Mouse (Mus musculus): ENCODE measurements around the gene Zfp784. TPM values are rescaled to one million over a fixed set of nuclear protein-coding genes. Genes with fewer than 3 reads are reported as not detected.

Gene Zfp784
- polyA plus RNA-seq, 1 experiment = 6.9 TPM

DNA sequence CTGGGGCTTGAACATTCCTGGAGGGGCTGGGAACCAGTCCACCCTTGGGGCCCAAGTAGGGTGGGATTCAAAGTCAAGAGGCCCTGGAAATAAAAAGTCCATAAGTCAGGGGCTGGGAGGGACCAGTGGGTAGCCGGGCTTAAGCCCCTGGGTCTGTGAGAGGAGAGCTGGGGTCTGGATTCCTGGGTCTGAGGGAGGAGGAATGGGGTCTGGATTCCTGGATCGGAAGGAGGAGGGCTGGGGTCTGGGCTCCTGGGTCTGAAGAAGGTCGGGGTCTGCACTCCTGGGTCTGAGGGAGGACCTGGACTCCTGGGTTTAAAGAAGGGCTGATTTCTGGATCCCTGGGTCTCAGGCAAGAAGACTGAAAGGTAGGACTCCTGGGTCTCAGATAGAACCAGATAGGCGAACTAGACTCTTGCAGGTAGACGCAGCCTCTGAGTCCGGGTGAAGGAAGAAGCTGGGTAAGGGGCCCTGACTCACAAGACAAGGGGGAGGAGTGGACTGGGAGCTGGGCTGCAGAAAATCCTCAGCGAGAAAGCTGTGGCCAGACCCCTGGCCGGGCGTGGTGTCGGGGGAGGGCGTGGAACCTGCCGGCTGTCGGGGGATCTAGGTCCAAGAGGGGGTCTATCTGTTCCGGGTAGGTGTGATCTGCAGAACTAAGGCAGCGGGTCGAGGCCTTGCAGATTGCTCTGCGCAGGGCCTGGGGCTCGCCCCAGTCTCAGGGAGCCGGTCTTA, 42.8 kb downstream of the Zfp784 start:
- peak overlapping the region; percentile 82 for H3K4me3 ChIP-seq (replicated peaks; ENCODE audit: extremely low read depth, low read depth, low read length)
- 0 out of 2 replicates have a peak, but pooled peaks cover 6% of the 10 kb centered on the region for H3K4me1 ChIP-seq (ENCODE audit: control insufficient read depth, insufficient read depth, low read length)
- TF ChIP-seq POLR2A (IDR thresholded peaks at IDR 0.05; ENCODE audit: borderline replicate concordance, extremely low read depth, low read depth, low read length) (no peak), CTCF (IDR thresholded peaks at IDR 0.05; ENCODE audit: insufficient read depth, low read length) (no peak)
- DNase-seq = no peak
- WGBS = 7% methylated on average over 19 of the region's 19 CpGs

DNA sequence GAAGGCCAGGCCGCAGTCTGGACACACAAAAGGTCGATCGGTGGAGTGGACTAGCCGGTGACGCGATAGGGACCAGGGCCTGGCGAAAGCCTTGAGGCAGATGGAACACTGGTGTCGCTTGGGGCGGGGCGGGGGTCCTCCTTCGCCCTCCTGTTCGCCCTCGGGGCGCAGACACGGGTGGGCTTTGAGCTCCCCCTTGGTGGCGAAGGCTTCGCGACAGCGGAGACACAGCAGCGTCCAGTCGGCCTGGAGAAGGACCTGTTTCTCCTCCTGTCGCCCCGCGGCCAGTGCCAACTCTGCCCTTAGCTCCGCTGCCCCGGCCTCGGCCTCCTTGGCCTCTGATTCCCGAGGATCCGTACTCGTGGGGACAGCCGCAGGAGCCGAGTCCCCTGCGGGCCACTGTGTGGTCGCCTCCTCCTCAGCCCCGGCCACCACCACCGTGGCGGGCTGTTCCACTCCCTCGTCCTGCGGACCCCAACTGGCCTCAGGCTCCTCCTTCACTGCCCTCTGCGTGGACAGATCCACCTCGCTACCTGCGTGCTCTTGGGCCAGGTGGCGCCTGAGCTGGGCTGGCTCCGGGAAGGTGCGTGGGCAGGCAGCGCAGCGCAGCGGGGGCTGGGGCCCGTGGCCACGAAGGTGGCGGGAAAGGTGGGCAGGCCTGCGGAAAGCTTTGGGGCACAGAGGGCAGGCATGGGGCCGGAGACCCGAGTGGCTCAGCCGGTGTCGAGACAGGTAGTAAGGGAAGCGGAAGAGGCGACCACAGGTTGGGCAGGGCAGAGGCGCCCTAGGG, 44.1 kb downstream of the Zfp784 start:
- 72% methylated on average over 59 of the region's 59 CpGs for WGBS
- DNase-seq = no peak
- H3K4me3 ChIP-seq (replicated peaks; ENCODE audit: extremely low read depth, low read depth, low read length) = no peak overlapping the region
- no peak for TF ChIP-seq POLR2A (IDR thresholded peaks at IDR 0.05; ENCODE audit: borderline replicate concordance, extremely low read depth, low read depth, low read length)
- TF ChIP-seq CTCF (IDR thresholded peaks at IDR 0.05; ENCODE audit: insufficient read depth, low read length) = no peak
- 0 out of 2 replicates have a peak, but pooled peaks cover 6% of the 10 kb centered on the region for H3K4me1 ChIP-seq (ENCODE audit: control insufficient read depth, insufficient read depth, low read length)

DNA sequence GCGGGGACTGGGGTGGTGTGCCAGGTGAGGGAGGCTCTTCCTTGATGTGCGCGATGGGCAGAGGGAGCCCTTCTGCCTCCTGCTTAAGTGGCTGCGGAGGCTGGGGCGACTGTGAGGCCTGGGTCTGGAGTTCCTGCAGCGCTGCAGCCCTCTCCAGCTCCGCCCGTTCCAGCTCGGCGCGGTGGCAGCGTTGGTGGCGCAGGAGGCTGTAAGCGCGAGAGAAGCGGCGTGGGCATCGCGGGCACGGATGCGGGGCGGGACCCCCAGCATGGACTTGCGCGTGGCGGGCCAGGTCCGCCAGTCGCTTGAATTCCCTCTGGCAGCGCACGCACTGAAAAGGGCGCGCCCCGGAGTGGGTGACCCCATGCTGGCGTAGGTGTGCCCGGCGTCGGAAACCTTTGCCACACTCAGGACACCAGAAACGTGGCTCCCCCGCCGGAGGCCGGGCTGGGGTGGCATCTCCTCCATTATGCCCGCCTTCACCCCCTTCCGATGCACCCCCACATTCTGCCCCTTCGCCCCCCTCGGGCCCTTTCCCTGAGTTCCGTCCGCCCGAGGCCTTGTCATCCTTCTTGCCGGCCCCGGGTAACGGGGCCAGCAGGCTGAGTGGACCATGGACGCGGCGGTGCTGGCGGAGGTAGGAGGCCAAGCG, 44.8 kb downstream of the Zfp784 start:
- Histone ChIP-seq H3K4me3 (replicated peaks; ENCODE audit: extremely low read depth, low read depth, low read length) (no peak overlapping the region), H3K4me1 (ENCODE audit: control insufficient read depth, insufficient read depth, low read length) (0 out of 2 replicates have a peak, but pooled peaks cover 6% of the 10 kb centered on the region)
- no peak for DNase-seq
- WGBS = 70% methylated on average over 50 of the region's 55 CpGs
- TF ChIP-seq POLR2A (IDR thresholded peaks at IDR 0.05; ENCODE audit: borderline replicate concordance, extremely low read depth, low read depth, low read length) (no peak), CTCF (IDR thresholded peaks at IDR 0.05; ENCODE audit: insufficient read depth, low read length) (no peak)

GRCm38 (mm10) chr7:4988250-4988649, 50.0 kb downstream of the Zfp784 start:
- Histone ChIP-seq H3K4me3 (replicated peaks; ENCODE audit: extremely low read depth, low read depth, low read length) (no peak overlapping the region), H3K4me1 (ENCODE audit: control insufficient read depth, insufficient read depth, low read length) (no peaks in the 10 kb centered on the region)
- DNase-seq = no peak
- 17% methylated on average over 2 of the region's 2 CpGs for WGBS
- TF ChIP-seq POLR2A (IDR thresholded peaks at IDR 0.05; ENCODE audit: borderline replicate concordance, extremely low read depth, low read depth, low read length) = no peak
- TF ChIP-seq CTCF (IDR thresholded peaks at IDR 0.05; ENCODE audit: insufficient read depth, low read length) = no peak

Other genes starting within 250 kb of the Zfp784 start
- 59.4 and 97.7 TPM in 2 replicates for gene Tmem238, start 248.8 kb downstream of the Zfp784 start, polyA plus RNA-seq (2012; rRNA removed)
- gene Rpl28, start 245.6 kb downstream of the Zfp784 start, polyA plus RNA-seq (2012; rRNA removed) = 171 and 204 TPM in 2 replicates
- 135 and 210 TPM in 2 replicates for gene Ube2s, start 225.9 kb downstream of the Zfp784 start, polyA plus RNA-seq (2012; rRNA removed)
- 2.5 and 3.4 TPM in 2 replicates for gene Shisa7, start 193.8 kb downstream of the Zfp784 start, polyA plus RNA-seq (2012; rRNA removed)
- gene Isoc2b, start 168.2 kb downstream of the Zfp784 start, polyA plus RNA-seq (2012; rRNA removed) = 14.1 and 22.3 TPM in 2 replicates
- 13.4 and 15.0 TPM in 2 replicates for gene Isoc2a, start 161.3 kb downstream of the Zfp784 start, polyA plus RNA-seq (2012; rRNA removed)
- gene Gm36210, start 131.9 kb downstream of the Zfp784 start, polyA plus RNA-seq (2012; rRNA removed) = 0.15 and 0.20 TPM in 2 replicates
- gene Zfp628, start 123.2 kb downstream of the Zfp784 start, polyA plus RNA-seq (2012; rRNA removed) = 20.6 and 24.7 TPM in 2 replicates
- gene Nat14, start 116.4 kb downstream of the Zfp784 start, polyA plus RNA-seq (2012; rRNA removed) = 7.1 and 7.6 TPM in 2 replicates
- gene Ssc5d, start 112.7 kb downstream of the Zfp784 start, polyA plus RNA-seq (2012; rRNA removed) = 7.5 and 8.0 TPM in 2 replicates
- gene Sbk2, start 74.0 kb downstream of the Zfp784 start, polyA plus RNA-seq (2012; rRNA removed) = 5.6 and 24.2 TPM in 2 replicates
- gene Sbk3, start 67.3 kb downstream of the Zfp784 start, polyA plus RNA-seq (2012; rRNA removed) = 6.5 and 9.0 TPM in 2 replicates
- gene Zfp579, start 42.3 kb downstream of the Zfp784 start, polyA plus RNA-seq (2012; rRNA removed) = 84.1 and 90.7 TPM in 2 replicates
- gene Zfp524, start 24.0 kb downstream of the Zfp784 start, polyA plus RNA-seq (2012; rRNA removed) = 37.0 and 43.5 TPM in 2 replicates
- 32.2 and 33.9 TPM in 2 replicates for gene Fiz1, start 23.7 kb downstream of the Zfp784 start, polyA plus RNA-seq (2012; rRNA removed)
- gene Gm44973, start 22.9 kb downstream of the Zfp784 start, polyA plus RNA-seq (2012; rRNA removed) = not detected in 2 replicates
- 43.2 and 47.9 TPM in 2 replicates for gene Zfp865, start 18.1 kb downstream of the Zfp784 start, polyA plus RNA-seq (2012; rRNA removed)
- gene Ccdc106, start 17.9 kb downstream of the Zfp784 start, polyA plus RNA-seq (2012; rRNA removed) = 0.90 and 0.97 TPM in 2 replicates
- not detected in 2 replicates for gene 4632433K11Rik, start 4.3 kb downstream of the Zfp784 start, polyA plus RNA-seq (2012; rRNA removed)
- 36.0 and 37.9 TPM in 2 replicates for gene Zfp580, start 13.1 kb upstream of the Zfp784 start, polyA plus RNA-seq (2012; rRNA removed)
- gene U2af2, start 23.7 kb upstream of the Zfp784 start, polyA plus RNA-seq (2012; rRNA removed) = 145 and 189 TPM in 2 replicates
- gene Epn1, start 41.8 kb upstream of the Zfp784 start, polyA plus RNA-seq (2012; rRNA removed) = 151 and 160 TPM in 2 replicates
- gene Rfpl4, start 78.5 kb upstream of the Zfp784 start, polyA plus RNA-seq (2012; rRNA removed) = not detected in 2 replicates
- gene Rasl2-9, start 87.5 kb upstream of the Zfp784 start, polyA plus RNA-seq (2012; rRNA removed) = 0.24 TPM in 1 of 2 replicates, not detected in the other
- gene Vmn1r55, start 111.2 kb upstream of the Zfp784 start, polyA plus RNA-seq (2012; rRNA removed) = not detected in 2 replicates
- not detected in 2 replicates for gene Vmn1r56, start 158.3 kb upstream of the Zfp784 start, polyA plus RNA-seq (2012; rRNA removed)
- gene Vmn1r57, start 180.0 kb upstream of the Zfp784 start, polyA plus RNA-seq (2012; rRNA removed) = not detected in 2 replicates

Measured in lung, adult 2 months (tissue).